Comparison of ENCODE assay signal across 24 mouse cellular contexts in genomic region chr8:93819929-93820328, GRCm38 (mm10). TPM values are rescaled to one million over a fixed set of nuclear protein-coding genes. Genes with fewer than 3 reads are reported as not detected.
A peak's percentile ranks its signal among the peaks of the same experiment; 100 is the strongest.
DNase-seq lines count a peak whose midpoint lies in the region; ATAC-seq and TF ChIP-seq lines count a peak whose summit lies in the region.
"Had no signal": no experiment of that assay in that cellular context is flagged by ENCODE, and none has a peak within 500 bp of the region (broad histone marks: within the 10 kb centered on the region; RNA-seq: fewer than 3 reads in every experiment).

No protein-coding gene starts in this region.

- H3K4me1 ChIP-seq in hindbrain, embryonic 10.5 days (replicated peaks): peaks cover 9% of the 10 kb centered on the region; the same call in 1 of the 2 replicates
- H3K4me1 ChIP-seq in hindbrain, embryonic 11.5 days (replicated peaks; ENCODE audit: control insufficient read depth, insufficient read depth, low read length): no peaks in the 10 kb centered on the region
- no peaks in the 10 kb centered on the region for H3K4me1 ChIP-seq in liver, embryonic 11.5 days (replicated peaks; ENCODE audit: control insufficient read depth, insufficient read depth, low read length)
- H3K4me1 ChIP-seq in liver, postnatal 0 days (ENCODE audit: insufficient read depth): no peaks in the 10 kb centered on the region
- peaks cover 23% of the 10 kb centered on the region for H3K4me1 ChIP-seq in embryonic facial prominence, embryonic 10.5 days

- H3K9me3 ChIP-seq in hindbrain, embryonic 10.5 days: no peaks in the 10 kb centered on the region
- H3K9me3 ChIP-seq in hindbrain, embryonic 11.5 days (ENCODE audit: control insufficient read depth, low read length): no peaks in the 10 kb centered on the region
- H3K9me3 ChIP-seq in liver, embryonic 11.5 days (ENCODE audit: control insufficient read depth, low read length): no peaks in the 10 kb centered on the region
- H3K9me3 ChIP-seq in liver, postnatal 0 days (ENCODE audit: low read length): no peaks in the 10 kb centered on the region
- no peaks in the 10 kb centered on the region for H3K9me3 ChIP-seq in embryonic facial prominence, embryonic 10.5 days
- H3K9me3 ChIP-seq: heart, embryonic 13.5 days; midbrain, embryonic 10.5 days; neural tube, embryonic 15.5 days had no signal

- no peak overlapping the region for H3K9ac ChIP-seq in hindbrain, embryonic 11.5 days (ENCODE audit: low read depth, low read length)
- H3K9ac ChIP-seq in liver, embryonic 11.5 days (ENCODE audit: low read depth, low read length): no peak overlapping the region
- no peak overlapping the region for H3K9ac ChIP-seq in liver, postnatal 0 days (replicated peaks)
- H3K9ac ChIP-seq: heart, embryonic 13.5 days; hindbrain, embryonic 14.5 days; neural tube, embryonic 15.5 days had no signal

- peaks cover 12% of the 10 kb centered on the region; the same call in 1 of the 2 replicates for H3K36me3 ChIP-seq in hindbrain, embryonic 10.5 days
- no peaks in the 10 kb centered on the region for H3K36me3 ChIP-seq in hindbrain, embryonic 11.5 days (ENCODE audit: control insufficient read depth, insufficient read depth, low read length)
- H3K36me3 ChIP-seq in liver, embryonic 11.5 days (ENCODE audit: control insufficient read depth, insufficient read depth, low read length): no peaks in the 10 kb centered on the region
- no peaks in the 10 kb centered on the region for H3K36me3 ChIP-seq in liver, postnatal 0 days (replicated peaks; ENCODE audit: insufficient read depth, low read length)
- no peaks in the 10 kb centered on the region for H3K36me3 ChIP-seq in embryonic facial prominence, embryonic 10.5 days (replicated peaks)

- TF ChIP-seq EP300 in liver, postnatal 0 days (IDR thresholded peaks at IDR 0.05; ENCODE audit: low read depth): no peak

- WGBS in hindbrain, embryonic 10.5 days: 88% methylated on average over 4 of the region's 4 CpGs
- 90% methylated on average over 4 of the region's 4 CpGs for WGBS in hindbrain, embryonic 11.5 days
- WGBS in liver, embryonic 11.5 days: 66% methylated on average over 4 of the region's 4 CpGs
- 70% methylated on average over 4 of the region's 4 CpGs for WGBS in liver, postnatal 0 days (ENCODE audit: insufficient replicate concordance)
- WGBS in embryonic facial prominence, embryonic 10.5 days: 81% methylated on average over 4 of the region's 4 CpGs

- H3K27ac ChIP-seq in hindbrain, embryonic 10.5 days: no peak overlapping the region
- H3K27ac ChIP-seq in hindbrain, embryonic 11.5 days (ENCODE audit: low read depth, low read length): no peak overlapping the region
- no peak overlapping the region for H3K27ac ChIP-seq in liver, embryonic 11.5 days (ENCODE audit: low read depth, low read length)
- H3K27ac ChIP-seq in liver, postnatal 0 days (ENCODE audit: low read depth): no peak overlapping the region
- no peak overlapping the region for H3K27ac ChIP-seq in embryonic facial prominence, embryonic 10.5 days (replicated peaks)
- H3K27ac ChIP-seq: heart, adult 2 months; heart, embryonic 13.5 days; hindbrain, embryonic 14.5 days; midbrain, embryonic 10.5 days; neural tube, embryonic 15.5 days had no signal

- no peak overlapping the region for H3K4me3 ChIP-seq in hindbrain, embryonic 10.5 days
- no peak overlapping the region for H3K4me3 ChIP-seq in hindbrain, embryonic 11.5 days (ENCODE audit: low read depth, low read length)
- no peak overlapping the region for H3K4me3 ChIP-seq in liver, embryonic 11.5 days (ENCODE audit: low read depth, low read length)
- H3K4me3 ChIP-seq in liver, postnatal 0 days (ENCODE audit: low read depth, low read length): no peak overlapping the region
- H3K4me3 ChIP-seq in embryonic facial prominence, embryonic 10.5 days: no peak overlapping the region
- H3K4me3 ChIP-seq: heart, adult 2 months; heart, embryonic 13.5 days; midbrain, embryonic 10.5 days; neural tube, embryonic 15.5 days had no signal

- DNase-seq in cerebellum, adult 8-10 months: peak; percentile 22
- no peak for DNase-seq in cerebellum, postnatal 4 days (ENCODE audit: low spot score in 2 of 2)
- peak; percentile 1 for DNase-seq in hindbrain, embryonic 10.5 days (ENCODE audit: low spot score)
- DNase-seq in hindbrain, embryonic 11.5 days (ENCODE audit: low spot score): no peak
- DNase-seq in liver, embryonic 11.5 days (ENCODE audit: low spot score): peak; percentile 29
- DNase-seq in liver, postnatal 0 days: no peak
- DNase-seq in embryonic facial prominence, embryonic 10.5 days (ENCODE audit: low spot score): peak; percentile 6
- DNase-seq: adrenal gland, adult 8-10 months; gastrocnemius, postnatal 25 days; heart, adult 2 months; kidney, adult 8-10 months; kidney, postnatal 10 days; lung, adult 18-20 months; lung, postnatal 10 days; right cerebral cortex, postnatal 14 days; thymus, adult 18-20 months; thymus, postnatal 36 days had no signal

- TF ChIP-seq CTCF in liver, postnatal 0 days (IDR thresholded peaks at IDR 0.05; ENCODE audit: low read depth): no peak

- H3K4me2 ChIP-seq in hindbrain, embryonic 11.5 days (replicated peaks; ENCODE audit: low read depth, low read length): no peak overlapping the region
- no peak overlapping the region for H3K4me2 ChIP-seq in liver, embryonic 11.5 days
- H3K4me2 ChIP-seq in liver, postnatal 0 days (ENCODE audit: low read depth, low read length): no peak overlapping the region
- H3K4me2 ChIP-seq: heart, embryonic 13.5 days; hindbrain, embryonic 14.5 days; neural tube, embryonic 15.5 days had no signal

- H3K27me3 ChIP-seq in hindbrain, embryonic 10.5 days (ENCODE audit: insufficient read depth, poor library complexity, severe bottlenecking): no peaks in the 10 kb centered on the region; the same call in 1 of the 2 replicates
- no peaks in the 10 kb centered on the region for H3K27me3 ChIP-seq in hindbrain, embryonic 11.5 days (ENCODE audit: control insufficient read depth, insufficient read depth, low read length)
- H3K27me3 ChIP-seq in liver, embryonic 11.5 days (replicated peaks; ENCODE audit: control insufficient read depth, insufficient read depth, low read length): no peaks in the 10 kb centered on the region; the same call in 1 of the 2 replicates
- H3K27me3 ChIP-seq in liver, postnatal 0 days (ENCODE audit: insufficient read depth, low read length): no peaks in the 10 kb centered on the region
- H3K27me3 ChIP-seq in embryonic facial prominence, embryonic 10.5 days (replicated peaks; ENCODE audit: low read depth, poor library complexity, severe bottlenecking): peaks cover under 1% of the 10 kb centered on the region; the same call in 1 of the 2 replicates
- H3K27me3 ChIP-seq: heart, embryonic 13.5 days; neural tube, embryonic 15.5 days had no signal

- ATAC-seq in hindbrain, embryonic 11.5 days (ENCODE audit: low FRiP score): no peak
- ATAC-seq in liver, embryonic 11.5 days (replicated peaks; ENCODE audit: low FRiP score): no peak
- ATAC-seq in liver, postnatal 0 days: no peak
- ATAC-seq: activated CD4-positive, CD25-positive, alpha-beta regulatory T cell, adult 4 months; forebrain, embryonic 16.5 days; inflammation-experienced regulatory T-cells, adult 6 months had no signal

RNA-seq across cellular contexts. Expression of gene Gnao1, which starts 10.2 kb away (rescaled TPM):
- 16.2 and 32.7 TPM in 2 replicates for polyA plus RNA-seq in hindbrain, embryonic 10.5 days (2016; fragmentation: Nextera tagmentation; extraction: Ambion mirVana)
- 38.9 and 39.6 TPM in 2 replicates for polyA plus RNA-seq in hindbrain, embryonic 11.5 days (2014; fragmentation: Nextera tagmentation; extraction: Ambion mirVana)
- polyA plus RNA-seq in liver, embryonic 11.5 days (2014; fragmentation: Nextera tagmentation; extraction: Ambion mirVana): 2.4 and 2.8 TPM in 2 replicates
- polyA plus RNA-seq in liver, postnatal 0 days (2015; fragmentation: Nextera tagmentation; extraction: Ambion mirVana): 0.08 and 0.34 TPM in 2 replicates
- 8.1 and 8.6 TPM in 2 replicates for polyA plus RNA-seq in embryonic facial prominence, embryonic 10.5 days (2016; fragmentation: Nextera tagmentation; extraction: Ambion mirVana)

Comparison
In these comparisons a context has a peak if more than half of its experiments do, and no peak if none do; other contexts are left out.
1. DNase-seq: peak in cerebellum, adult 8-10 months (single experiment), hindbrain, embryonic 10.5 days (single experiment), liver, embryonic 11.5 days (single experiment) and embryonic facial prominence, embryonic 10.5 days (single experiment); none in cerebellum, postnatal 4 days (0 of 2), hindbrain, embryonic 11.5 days (single experiment) and liver, postnatal 0 days (single experiment).